Mouse (Mus musculus) adrenal gland, adult (tissue): Measurements from ENCODE around the gene Cisd3.
A peak's percentile ranks its signal among the peaks of the same experiment; 100 is the strongest.
"Not testable (repeated sequence)": the region's sequence is repeated elsewhere in the genome, so short reads cannot be mapped to it uniquely, and the experiment has no call there.

Source experiments
- DNase-seq, 2 experiments: peaks; one replicate each; pipeline ENCODE4 v3.0.0; 2022 to 2023; ENCODE audit warnings: low spot score in 1 of 2; ENCODE audit not compliant: inconsistent age in 2 of 2

Cisd3 gene

GRCm38 (mm10) chr11:97703039-97703826 lies 17.6 kb downstream of the Cisd3 start, which contains the start of gene Psmb3:
Gene Psmb3 (plus strand): TSS chr11:97703399.
- peak; percentile 98 to 100 for DNase-seq

- not testable (repeated sequence) for DNase-seq
These were observed 24.4 kb downstream of the Cisd3 start for GRCm38 (mm10) chr11:97710067-97710466.

- peak in 1 of 2 experiments; percentile 26 for DNase-seq
These were observed 25.7 kb downstream of the Cisd3 start for GRCm38 (mm10) chr11:97711200-97711900.

GRCm38 (mm10) chr11:97712286-97712685 lies 26.7 kb downstream of the Cisd3 start:
- DNase-seq = no peak

GRCm38 (mm10) chr11:97713896-97714295 lies 28.3 kb downstream of the Cisd3 start:
- peak; percentile 71 to 86 for DNase-seq

- no peak for DNase-seq
These were observed 28.7 kb downstream of the Cisd3 start for GRCm38 (mm10) chr11:97714356-97714755.

- DNase-seq = peak; percentile 73 to 89
These were observed 29.4 kb downstream of the Cisd3 start for GRCm38 (mm10) chr11:97714784-97715760.

- no peak for DNase-seq
These were observed 30.4 kb downstream of the Cisd3 start for GRCm38 (mm10) chr11:97716021-97716420.

- peak in 1 of 2 experiments; percentile 35 for DNase-seq
These were observed 32.0 kb downstream of the Cisd3 start for GRCm38 (mm10) chr11:97717369-97718280.

- peak in 1 of 2 experiments; percentile 47 for DNase-seq
These were observed 32.7 kb downstream of the Cisd3 start for GRCm38 (mm10) chr11:97718281-97718860.

GRCm38 (mm10) chr11:97719041-97719440 lies 33.4 kb downstream of the Cisd3 start:
- DNase-seq = no peak

GRCm38 (mm10) chr11:97721338-97721737 lies 35.7 kb downstream of the Cisd3 start:
- DNase-seq = no peak

GRCm38 (mm10) chr11:97723709-97724108 lies 38.1 kb downstream of the Cisd3 start:
- DNase-seq = no peak

- DNase-seq = no peak
These were observed 42.7 kb downstream of the Cisd3 start for GRCm38 (mm10) chr11:97728311-97728710.

- no peak for DNase-seq
These were observed 43.1 kb downstream of the Cisd3 start for GRCm38 (mm10) chr11:97728730-97729129.

- DNase-seq = no peak
These were observed 48.1 kb downstream of the Cisd3 start for GRCm38 (mm10) chr11:97733689-97734088.

- not testable (repeated sequence) for DNase-seq
These were observed 49.2 kb downstream of the Cisd3 start for GRCm38 (mm10) chr11:97734810-97735209.

GRCm38 (mm10) chr11:97736645-97737044 lies 51.0 kb downstream of the Cisd3 start:
- no peak for DNase-seq

- no peak for DNase-seq
These were observed 52.0 kb downstream of the Cisd3 start for GRCm38 (mm10) chr11:97737600-97737999.
